Mouse (Mus musculus): ENCODE data around the gene Camta1. TPM values are rescaled to one million over a fixed set of nuclear protein-coding genes. Genes with fewer than 3 reads are reported as not detected.

Camta1 gene
- total RNA-seq, 1 experiment from 2014 or later, result 34.9 TPM

GRCm38 (mm10) chr4:151746002-151746606 is 115.6 kb downstream of the Camta1 start:
- ATAC-seq (replicated peaks; ENCODE audit: low read depth, poor library complexity, severe bottlenecking), result no peak

DNA sequence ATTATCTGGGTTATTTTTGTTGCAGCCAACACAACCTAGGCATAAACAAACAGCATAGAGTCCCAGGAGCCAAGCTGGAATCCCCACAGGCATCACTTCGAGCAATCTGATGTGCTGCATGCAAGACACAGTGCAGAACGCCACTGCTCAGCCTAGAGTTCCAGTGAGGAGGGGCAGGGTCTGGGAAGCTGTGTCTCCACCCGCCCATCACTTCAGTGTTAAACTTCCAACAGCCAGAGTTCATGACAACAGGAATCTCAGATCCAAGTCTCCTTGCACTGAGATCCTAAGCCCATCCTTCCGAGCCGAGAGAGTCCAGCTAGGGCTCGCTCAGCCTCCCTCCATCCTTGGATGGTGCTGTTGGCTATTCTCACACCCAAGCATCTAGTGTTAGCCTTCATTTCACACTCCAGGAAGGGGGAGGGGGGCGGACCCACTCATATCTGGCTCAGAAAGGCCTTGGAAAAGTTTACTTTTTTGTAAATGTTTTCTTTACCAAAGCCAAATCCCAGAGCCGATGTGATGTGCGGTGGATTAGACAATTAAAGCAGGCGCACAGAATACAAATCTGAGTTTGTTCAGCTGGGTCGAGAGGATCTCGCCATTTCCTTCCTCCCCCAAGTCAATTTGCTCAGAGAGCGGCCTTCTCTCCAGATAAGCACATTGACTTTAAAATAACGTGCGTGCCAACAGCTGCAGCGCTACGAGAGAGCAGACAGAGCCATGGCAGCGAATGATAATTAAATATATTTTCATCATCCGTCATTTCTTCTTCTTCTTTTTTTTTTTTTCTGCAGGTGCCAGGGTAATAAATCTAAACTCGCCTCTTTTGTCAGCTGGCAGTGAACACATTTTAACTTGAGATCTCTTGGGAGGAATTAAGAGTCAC is 120.2 kb downstream of the Camta1 start:
- peak; percentile 85 for ATAC-seq (replicated peaks; ENCODE audit: low read depth, poor library complexity, severe bottlenecking)

DNA sequence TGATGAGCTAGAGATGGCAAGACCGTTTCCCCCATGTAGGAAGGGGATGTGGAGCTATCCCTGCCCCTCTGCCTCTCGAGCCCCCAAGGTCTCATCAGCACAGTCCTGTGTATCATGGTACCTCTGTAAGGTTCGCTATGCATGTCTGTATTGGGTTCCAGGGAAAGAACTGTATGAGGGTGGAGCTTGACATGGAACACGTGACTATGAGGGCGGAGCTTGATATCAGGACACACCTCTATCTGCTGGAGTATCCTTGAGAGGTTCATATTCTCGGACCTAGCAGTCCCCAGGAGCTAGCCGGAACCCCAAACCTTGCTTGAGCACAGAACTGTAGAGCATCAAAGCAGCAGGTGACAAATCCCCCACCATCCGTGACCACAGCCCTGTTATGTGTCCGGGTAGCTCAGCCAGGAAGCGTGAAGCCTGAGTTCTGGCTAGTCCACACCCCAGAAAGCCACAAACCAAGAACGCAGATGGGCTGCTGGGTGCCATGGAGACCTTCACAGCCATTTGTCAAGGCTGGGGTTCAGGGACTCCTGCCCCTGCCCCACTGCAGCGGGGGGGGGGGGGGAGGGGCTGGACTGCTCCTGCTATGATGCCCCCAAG is 122.2 kb downstream of the Camta1 start:
- ATAC-seq (replicated peaks; ENCODE audit: low read depth, poor library complexity, severe bottlenecking), result peak; percentile 42

DNA sequence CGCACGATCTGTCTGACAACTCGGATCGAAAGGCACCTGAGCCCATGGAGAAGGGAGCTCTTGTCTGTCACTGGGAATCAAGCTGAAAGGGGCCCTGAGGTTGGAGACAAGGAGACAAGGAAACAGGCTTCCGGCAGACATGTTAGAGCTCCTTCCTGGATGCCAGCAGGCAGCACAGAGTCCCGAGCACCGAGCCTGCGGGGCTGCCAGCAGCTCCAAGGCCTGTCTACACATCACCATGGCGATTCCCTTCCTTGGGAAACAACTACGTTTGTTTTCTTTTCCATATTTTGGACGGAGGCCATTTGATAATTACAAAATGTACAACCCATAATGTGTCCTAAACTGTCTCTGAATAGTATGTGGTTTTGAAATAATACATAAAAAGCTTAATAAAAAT is 122.8 kb downstream of the Camta1 start:
- ATAC-seq (replicated peaks; ENCODE audit: low read depth, poor library complexity, severe bottlenecking), result no peak

- ATAC-seq (replicated peaks; ENCODE audit: low read depth, poor library complexity, severe bottlenecking), result no peak
Measured at GRCm38 (mm10) chr4:151738280-151738679, 123.4 kb downstream of the Camta1 start.

DNA sequence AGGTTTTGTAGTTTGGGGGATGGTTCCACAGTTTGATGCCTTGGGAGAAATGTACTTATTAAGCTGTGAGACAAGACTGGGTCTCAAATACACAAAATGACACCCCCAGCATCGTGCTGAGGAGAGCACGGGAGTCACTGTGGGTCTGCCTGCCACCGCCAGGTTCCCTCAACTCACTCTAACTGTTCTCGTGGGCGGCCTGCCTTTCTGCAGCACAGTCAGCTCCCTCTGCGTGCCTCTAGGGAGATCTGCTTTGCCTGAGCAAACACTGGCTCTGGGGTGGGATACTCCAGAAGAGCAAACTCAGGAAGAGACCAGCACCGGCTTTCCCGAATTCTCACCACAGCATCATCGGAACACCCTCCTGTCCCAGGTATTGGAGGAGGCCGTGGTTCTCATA is 129.0 kb downstream of the Camta1 start:
- no peak for ATAC-seq (replicated peaks; ENCODE audit: low read depth, poor library complexity, severe bottlenecking)

DNA sequence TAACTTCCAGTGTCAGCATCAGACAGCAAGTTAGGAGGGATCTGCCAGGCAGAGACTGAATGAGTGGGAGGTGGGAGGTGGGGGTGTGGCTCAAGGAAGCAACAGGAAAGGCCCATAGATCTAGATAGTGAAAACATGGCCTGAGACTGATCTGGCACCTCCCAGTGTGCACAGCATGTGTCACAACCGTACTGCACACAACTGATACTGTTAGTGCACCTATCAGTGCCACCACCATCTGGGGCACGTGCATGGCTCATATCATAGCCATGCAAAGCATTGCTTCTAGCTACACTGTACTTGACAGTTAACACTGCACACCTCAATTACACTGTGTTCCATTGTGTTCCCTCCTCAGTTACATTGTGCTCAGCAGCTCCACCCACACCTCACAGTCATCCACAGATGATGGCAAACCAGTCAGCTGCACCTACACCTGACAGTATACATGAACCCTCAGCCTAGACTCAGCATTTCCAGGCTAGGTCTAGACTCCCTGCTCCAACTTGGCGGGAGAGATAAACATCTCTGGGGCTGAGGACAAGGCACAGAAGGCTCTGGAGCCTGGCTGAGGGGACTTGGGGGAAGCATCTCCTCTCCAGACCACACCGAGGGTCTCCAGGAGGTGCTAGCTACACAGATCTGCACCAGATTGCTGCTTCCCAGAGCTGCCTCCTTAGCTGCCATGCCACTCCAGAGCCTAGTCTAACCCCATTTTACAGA is 131.5 kb downstream of the Camta1 start:
- ATAC-seq (replicated peaks; ENCODE audit: low read depth, poor library complexity, severe bottlenecking), result peak; percentile 69

- ATAC-seq (replicated peaks; ENCODE audit: low read depth, poor library complexity, severe bottlenecking), result no peak
Measured at GRCm38 (mm10) chr4:151729116-151729515, 132.6 kb downstream of the Camta1 start.

DNA sequence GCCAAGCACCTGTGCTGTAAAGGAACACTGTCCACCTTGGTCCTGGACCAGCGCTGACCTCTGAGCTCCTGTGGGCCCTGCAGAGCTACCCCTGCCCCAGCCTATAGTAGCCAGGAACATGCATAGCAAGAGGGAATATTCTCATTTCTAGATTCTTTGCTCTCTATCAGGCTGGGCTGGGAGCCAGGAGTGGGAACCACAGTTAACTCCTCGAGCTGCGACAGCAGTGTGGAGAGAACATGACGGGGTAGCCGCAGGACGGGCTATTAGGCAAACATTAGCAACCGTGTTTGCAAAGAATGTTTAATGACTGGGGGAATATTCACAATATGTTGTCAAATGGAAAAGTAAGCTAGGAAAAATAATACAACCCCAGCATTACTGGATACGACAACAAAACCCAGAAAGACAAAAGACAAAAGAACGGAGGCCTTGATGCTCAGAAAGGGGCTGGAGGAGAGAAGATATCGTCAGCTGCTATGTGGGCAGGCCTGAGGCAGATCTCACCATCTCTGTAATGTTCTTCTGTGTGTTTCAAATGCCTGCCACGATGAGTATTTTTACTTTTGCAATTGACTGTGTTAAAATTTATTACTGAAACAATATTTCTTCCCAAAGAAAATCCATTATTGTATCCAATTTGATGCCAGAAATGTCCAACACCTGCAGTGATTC is 133.1 kb downstream of the Camta1 start:
- no peak for ATAC-seq (replicated peaks; ENCODE audit: low read depth, poor library complexity, severe bottlenecking)

- peak; percentile 53 for ATAC-seq (replicated peaks; ENCODE audit: low read depth, poor library complexity, severe bottlenecking)
Measured at GRCm38 (mm10) chr4:151726396-151726795, 135.3 kb downstream of the Camta1 start.

DNA sequence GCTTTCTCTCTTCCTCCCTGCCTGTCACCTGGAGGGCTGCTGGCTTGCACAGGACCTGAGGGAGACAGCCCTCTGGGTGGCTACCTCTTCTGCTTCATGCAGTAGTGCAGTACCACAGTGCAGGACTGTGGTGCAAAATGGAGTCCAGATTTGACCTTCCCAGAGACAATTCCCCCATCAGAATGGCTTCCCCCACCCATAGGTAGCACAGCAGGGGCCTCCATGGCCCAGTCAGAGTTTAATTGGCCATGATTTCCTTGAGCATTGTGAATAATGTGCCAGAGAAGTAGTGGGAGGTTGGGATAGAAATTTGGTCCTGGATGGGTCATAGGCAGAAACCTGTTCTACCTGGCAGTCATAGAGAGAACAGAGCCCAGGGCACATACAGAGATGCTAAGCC is 136.8 kb downstream of the Camta1 start:
- no peak for ATAC-seq (replicated peaks; ENCODE audit: low read depth, poor library complexity, severe bottlenecking)

GRCm38 (mm10) chr4:151720722-151721467 is 140.8 kb downstream of the Camta1 start:
- ATAC-seq (replicated peaks; ENCODE audit: low read depth, poor library complexity, severe bottlenecking), result peak; percentile 96

- no peak for ATAC-seq (replicated peaks; ENCODE audit: low read depth, poor library complexity, severe bottlenecking)
Measured at GRCm38 (mm10) chr4:151718866-151719475, 142.7 kb downstream of the Camta1 start.

- no peak for ATAC-seq (replicated peaks; ENCODE audit: low read depth, poor library complexity, severe bottlenecking)
Measured at GRCm38 (mm10) chr4:151717864-151718263, 143.8 kb downstream of the Camta1 start.

- no peak for ATAC-seq (replicated peaks; ENCODE audit: low read depth, poor library complexity, severe bottlenecking)
Measured at GRCm38 (mm10) chr4:151713714-151714113, 148.0 kb downstream of the Camta1 start.

GRCm38 (mm10) chr4:151711406-151711805 is 150.3 kb downstream of the Camta1 start:
- no peak for ATAC-seq (replicated peaks; ENCODE audit: low read depth, poor library complexity, severe bottlenecking)

- no peak for ATAC-seq (replicated peaks; ENCODE audit: low read depth, poor library complexity, severe bottlenecking)
Measured at GRCm38 (mm10) chr4:151710522-151710921, 151.2 kb downstream of the Camta1 start.

- no peak for ATAC-seq (replicated peaks; ENCODE audit: low read depth, poor library complexity, severe bottlenecking)
Measured at GRCm38 (mm10) chr4:151709269-151709668, 152.4 kb downstream of the Camta1 start.

Measured in common myeloid progenitor, adult 5-6 weeks (primary cell).